Mouse (Mus musculus): ENCODE measurements at regions not wholly inside any gene's neighbourhood (a gene's known extent, or its start where the extent isn't known, plus 50 kb on each side); places are given as distances from the start of the nearest gene placed in this dataset.

GRCm38 (mm10) chr5:64534947-64535346 lies 268.2 kb upstream of the Klf3 start:
- TF ChIP-seq CTCF (IDR thresholded peaks at IDR 0.05; ENCODE audit: low read depth, low read length), result no peak
- no peak for TF ChIP-seq POLR2A (IDR thresholded peaks at IDR 0.05; ENCODE audit: insufficient read depth, low read length)

All from ES-Bruce4 (cell line).